Mouse (Mus musculus) CH12.LX (cell line): ENCODE measurements around the gene Rnase2b. TPM values are rescaled to one million over a fixed set of nuclear protein-coding genes. Genes with fewer than 3 reads are reported as not detected.

ENCODE experiments used
- DNase-seq: peaks from one replicate; pipeline ENCODE4 v3.0.0-alpha.2; 2013; ENCODE audit errors: extremely low read depth
- H3K27ac ChIP-seq: 2 replicates; pipeline ENCODE4 v1.5.1; 2012; ENCODE audit warnings: low read depth, mild to moderate bottlenecking, control low read depth, moderate library complexity; ENCODE audit not compliant: insufficient read depth
- H3K27me3 ChIP-seq: replicated peaks from 2 replicates; pipeline ENCODE3; 2012; ENCODE audit warnings: inconsistent platforms
- H3K36me3 ChIP-seq, 2 experiments: replicated peaks in 1 of 2; 2 replicates each; pipeline versions ENCODE3 to v1.6.1; 2012; ENCODE audit warnings: inconsistent platforms in 1 of 2, low read length in 1 of 2, mild to moderate bottlenecking in 1 of 2, mixed read lengths in 1 of 2, moderate library complexity in 1 of 2; ENCODE audit not compliant: control insufficient read depth in 1 of 2, insufficient read depth in 1 of 2
- H3K4me1 ChIP-seq, 2 experiments: 2 replicates each; pipeline ENCODE4 v1.6.1; 2012; ENCODE audit warnings: inconsistent platforms in 1 of 2, moderate library complexity in 1 of 2; ENCODE audit not compliant: insufficient read depth in 2 of 2, control insufficient read depth in 1 of 2
- H3K4me2 ChIP-seq: 2 replicates; pipeline ENCODE4 v1.6.1; 2012; ENCODE audit warnings: low read depth, mild to moderate bottlenecking, control low read depth; ENCODE audit not compliant: poor library complexity, insufficient read depth, severe bottlenecking
- H3K4me3 ChIP-seq, 3 experiments: fragments of 150-350 bp in 1 of 3; sonication (generic) in 1 of 3; replicated peaks in 1 of 3; 2 replicates each; pipeline versions ENCODE3 to v1.5.1; 2011 to 2012; ENCODE audit warnings: low read depth in 2 of 3, low read length in 2 of 3, mild to moderate bottlenecking in 2 of 3, moderate library complexity in 2 of 3, control low read depth in 1 of 3, improper control_type of control experiment in 1 of 3, inconsistent platforms in 1 of 3, mixed read lengths in 1 of 3; ENCODE audit not compliant: poor library complexity in 1 of 3
- H3K79me2 ChIP-seq: replicated peaks from 2 replicates; pipeline ENCODE4 v1.6.1; 2012; ENCODE audit warnings: mild to moderate bottlenecking, moderate library complexity; ENCODE audit not compliant: control insufficient read depth, poor library complexity, insufficient read depth, severe bottlenecking; ENCODE audit errors: extremely low read depth
- H3K9ac ChIP-seq: 2 replicates; pipeline ENCODE4 v1.6.1; 2012; ENCODE audit warnings: low read depth, mild to moderate bottlenecking, control low read depth, moderate library complexity; ENCODE audit not compliant: insufficient read depth
- H3K9me3 ChIP-seq: replicated peaks from 2 replicates; pipeline ENCODE3; 2012; ENCODE audit warnings: low read length, inconsistent platforms, mixed read lengths
- CHD1 ChIP-seq: IDR thresholded peaks from 2 replicates; pipeline ENCODE4 v1.6.1; 2012; ENCODE audit warnings: low read depth, low read length, improper control_type of control experiment, inconsistent platforms
- EP300 ChIP-seq: IDR thresholded peaks from 2 replicates; pipeline ENCODE4 v1.6.1; 2011; ENCODE audit warnings: low read length, improper control_type of control experiment
- ETS1 ChIP-seq: conservative IDR thresholded peaks from 2 replicates; pipeline ENCODE4 v1.6.1; 2012; ENCODE audit warnings: low read depth, mild to moderate bottlenecking, inconsistent platforms, low read length, improper control_type of control experiment, moderate library complexity
- GABPA ChIP-seq: IDR thresholded peaks from 2 replicates; pipeline ENCODE4 v1.6.1; 2012; ENCODE audit warnings: low read depth, low read length, improper control_type of control experiment, inconsistent platforms; ENCODE audit not compliant: insufficient replicate concordance
- HCFC1 ChIP-seq: IDR thresholded peaks from 2 replicates; pipeline ENCODE4 v1.6.1; 2012; ENCODE audit warnings: low read depth, mild to moderate bottlenecking, inconsistent platforms, low read length, improper control_type of control experiment
- JUND ChIP-seq: conservative IDR thresholded peaks from 2 replicates; pipeline ENCODE4 v1.6.1; 2011; ENCODE audit warnings: low read depth, low read length, improper control_type of control experiment
- KAT2A ChIP-seq: IDR thresholded peaks from 2 replicates; pipeline ENCODE4 v1.6.1; 2012; ENCODE audit warnings: low read length, improper control_type of control experiment, inconsistent platforms; ENCODE audit not compliant: insufficient replicate concordance
- MAZ ChIP-seq: IDR thresholded peaks from 2 replicates; pipeline ENCODE4 v1.6.1; 2012; ENCODE audit warnings: low read depth, mild to moderate bottlenecking, inconsistent platforms, low read length, improper control_type of control experiment, moderate library complexity
- MXI1 ChIP-seq: IDR thresholded peaks from 2 replicates; pipeline ENCODE4 v1.6.1; 2011; ENCODE audit warnings: mild to moderate bottlenecking, low read depth, low read length, improper control_type of control experiment
- NRF1 ChIP-seq: IDR thresholded peaks from 2 replicates; pipeline ENCODE4 v1.6.1; 2014; ENCODE audit warnings: low read depth, mild to moderate bottlenecking, inconsistent platforms, low read length, improper control_type of control experiment, moderate library complexity
- POLR2AphosphoS2 ChIP-seq: IDR thresholded peaks from 2 replicates; pipeline ENCODE4 v1.6.1; 2011; ENCODE audit warnings: low read depth, low read length, improper control_type of control experiment
- TBP ChIP-seq: conservative IDR thresholded peaks from 2 replicates; pipeline ENCODE4 v1.6.1; 2011; ENCODE audit warnings: low read depth, low read length, improper control_type of control experiment
- TCF12 ChIP-seq: IDR thresholded peaks from 2 replicates; pipeline ENCODE4 v1.6.1; 2014; ENCODE audit warnings: low read depth, mild to moderate bottlenecking, inconsistent platforms, low read length, improper control_type of control experiment
- dilution Hi-C: fragments of 300-500 bp; cut with MboI; formaldehyde crosslinking; loops from 2 replicates; pipeline ENCODE4 v1.14.3; 2020; ENCODE audit warnings: low sequenced_read_pairs; ENCODE audit not compliant: extremely low pct_unique_long_range_greater_than_20kb, extremely low pct_ligation_motif_present
- in situ Hi-C: fragments of 300-500 bp; cut with MboI; formaldehyde crosslinking; loops from 3 replicates; pipeline ENCODE4 v1.14.3; 2019; ENCODE audit warnings: low sequenced_read_pairs, low pct_ligation_motif_present, low pct_unique_long_range_greater_than_20kb, mixed read lengths
- polyA plus RNA-seq: library from polyadenylated mRNA; unstranded; fragments of >175 nt; gene quantifications from 2 replicates; pipeline ENCODE4 v1.2.1, GENCODE M21; 2012; ENCODE audit warnings: low read depth; ENCODE audit not compliant: insufficient read length
- total RNA-seq, 2 experiments: library from RNA; depleted of rRNA; stranded (reverse); fragments of 300-350 nt in 1 of 2; fragments of >200 nt in 1 of 2; gene quantifications; 2 replicates each; pipeline ENCODE4 v1.2.3; 2012 to 2014

Gene Rnase2b
- total and polyA plus RNA-seq, 3 experiments, result 1.3 TPM; not detected in 2

DNA sequence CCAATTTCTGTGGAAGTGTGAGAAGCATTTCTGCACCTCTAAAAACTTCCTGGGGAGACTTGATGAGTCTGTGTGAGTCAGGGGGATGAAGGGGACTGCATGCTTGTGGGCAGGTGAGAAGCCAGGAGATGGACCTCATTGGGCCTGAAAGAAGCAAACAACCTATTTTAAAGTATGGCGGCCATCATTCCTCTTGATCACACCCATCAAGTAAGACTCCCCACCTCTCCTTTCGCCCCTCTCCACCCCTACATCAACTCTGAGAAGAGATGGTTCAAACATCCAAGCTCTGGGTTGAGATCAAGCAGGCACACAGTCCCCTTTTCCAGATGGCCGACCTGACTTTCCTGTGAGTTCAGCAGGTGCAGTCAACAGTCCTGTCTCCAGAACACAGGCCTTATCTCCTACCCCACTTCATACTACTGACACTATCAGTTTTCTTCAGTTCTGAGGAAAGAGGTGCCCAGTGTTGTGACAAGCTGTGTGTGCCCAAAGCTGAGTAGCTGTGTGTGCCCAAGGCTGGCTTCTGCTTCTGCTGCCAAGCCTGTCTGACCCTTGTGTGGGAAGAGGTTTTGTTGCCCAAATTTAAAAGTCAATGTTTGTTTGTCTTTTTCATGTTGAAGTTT is 11.7 kb upstream of the Rnase2b start:
- in situ Hi-C loops, result no loop called here
- Histone ChIP-seq H3K9me3 (no peaks in the 10 kb centered on the region), H3K4me3 (no peak overlapping the region), H3K79me2 (no peaks in the 10 kb centered on the region), H3K4me1 (peaks cover 3 to 14% of the 10 kb centered on the region in 2 experiments; a peak in 3 of 4 replicates), H3K4me2 (no peak overlapping the region), H3K9ac (no peak overlapping the region), H3K27me3 (no peaks in the 10 kb centered on the region), H3K36me3 (no peaks in the 10 kb centered on the region), H3K27ac (no peak overlapping the region)
- dilution Hi-C loops, result no loop called here
- DNase-seq, result no peak
- TF ChIP-seq MAZ (no peak), JUND (no peak), EP300 (no peak), KAT2A (no peak), NRF1 (no peak), TBP (no peak), POLR2AphosphoS2 (no peak), HCFC1 (no peak), ETS1 (no peak), CHD1 (no peak), GABPA (no peak)

DNA sequence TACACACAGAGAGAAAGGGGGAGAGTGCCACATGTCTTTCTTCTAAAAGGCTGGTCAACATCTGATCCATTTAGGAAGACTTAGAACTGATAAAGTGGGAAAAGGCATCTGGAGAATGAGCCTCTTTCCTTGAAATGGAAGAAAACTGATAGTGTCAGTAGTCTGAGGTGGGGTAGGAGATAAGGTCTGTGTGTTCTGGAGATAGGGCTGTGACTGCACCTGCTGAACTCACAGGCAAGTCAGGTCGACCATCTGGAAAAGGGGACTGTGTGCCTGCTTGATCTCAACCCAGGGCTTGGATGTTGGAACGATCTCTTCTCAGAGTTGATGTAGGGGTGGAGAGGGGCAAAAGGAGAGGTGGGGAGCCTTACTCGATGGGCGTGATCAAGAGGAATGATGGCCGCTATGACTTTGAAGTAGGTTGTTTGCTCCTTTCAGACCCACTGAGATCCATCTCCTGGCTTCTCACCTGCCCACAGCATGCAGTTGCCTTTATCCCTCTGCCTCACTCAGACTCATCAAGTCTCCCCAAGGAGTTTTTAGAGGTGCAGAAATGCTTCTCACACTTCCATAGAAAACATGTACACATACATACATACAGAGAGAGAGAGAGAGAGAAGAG is 9.7 kb upstream of the Rnase2b start:
- Histone ChIP-seq H3K9me3 (no peaks in the 10 kb centered on the region), H3K4me2 (no peak overlapping the region), H3K36me3 (no peaks in the 10 kb centered on the region), H3K4me3 (no peak overlapping the region), H3K79me2 (no peaks in the 10 kb centered on the region), H3K4me1 (peaks cover 8 to 19% of the 10 kb centered on the region in 2 experiments; a peak in 3 of 4 replicates), H3K27me3 (no peaks in the 10 kb centered on the region), H3K27ac (no peak overlapping the region), H3K9ac (no peak overlapping the region)
- dilution Hi-C loops (no loop called here), in situ Hi-C loops (no loop called here)
- no peak for TF ChIP-seq TBP
- TF ChIP-seq HCFC1, result no peak
- TF ChIP-seq MXI1, result no peak
- TF ChIP-seq TCF12, result no peak
- no peak for TF ChIP-seq ETS1
- DNase-seq, result no peak
